Mouse (Mus musculus) ES-E14 (cell line): ENCODE measurements around the gene Rpgrip1l.

Experiments
- CHD2 ChIP-seq: IDR thresholded peaks from 2 replicates; pipeline ENCODE4 v1.6.1; 2014; ENCODE audit warnings: mild to moderate bottlenecking, low read depth, low read length, inconsistent platforms
- MAFK ChIP-seq: IDR thresholded peaks from 2 replicates; pipeline ENCODE4 v1.6.1; 2014; ENCODE audit warnings: mild to moderate bottlenecking, low read depth, low read length, inconsistent platforms; ENCODE audit not compliant: insufficient read depth
- ZNF384 ChIP-seq: IDR thresholded peaks from 2 replicates; pipeline ENCODE4 v1.6.1; 2012; ENCODE audit warnings: low read depth, low read length, inconsistent platforms

- no peak for TF ChIP-seq MAFK
- TF ChIP-seq ZNF384 = no peak
- no peak for TF ChIP-seq CHD2
Measured at GRCm38 (mm10) chr8:91344659-91345058, 31.6 kb upstream of the Rpgrip1l start.
